Comparison of ENCODE assay signal across 14 mouse cellular contexts in genomic region chr9:41302809-41303493, GRCm38 (mm10).
DNase-seq lines count a peak whose midpoint lies in the region; ATAC-seq lines count a peak whose summit lies in the region.
"Had no signal": no experiment of that assay in that cellular context is flagged by ENCODE, and none has a peak within 500 bp of the region (broad histone marks: within the 10 kb centered on the region; RNA-seq: fewer than 3 reads in every experiment).

No protein-coding gene starts in this region.

- H3K4me2 ChIP-seq in forebrain, embryonic 12.5 days = peak overlapping the region; percentile 29; the same call in 1 of the 2 replicates
- H3K4me2 ChIP-seq: limb, embryonic 12.5 days had no signal

- peak; percentile 83 for ATAC-seq in forebrain, embryonic 12.5 days (ENCODE audit: low FRiP score)

- H3K9ac ChIP-seq in forebrain, embryonic 12.5 days = no peak overlapping the region
- H3K9ac ChIP-seq: limb, embryonic 12.5 days had no signal

- H3K36me3 ChIP-seq in forebrain, embryonic 12.5 days (replicated peaks) = no peaks in the 10 kb centered on the region
- H3K36me3 ChIP-seq: limb, embryonic 12.5 days had no signal

- H3K9me3 ChIP-seq in forebrain, embryonic 12.5 days = no peaks in the 10 kb centered on the region
- H3K9me3 ChIP-seq: limb, embryonic 12.5 days had no signal

- WGBS in forebrain, embryonic 12.5 days = 25% methylated on average over 8 of the region's 8 CpGs

- peaks cover 18% of the 10 kb centered on the region for H3K4me1 ChIP-seq in forebrain, embryonic 12.5 days

- H3K27me3 ChIP-seq in forebrain, embryonic 12.5 days = peaks cover 7% of the 10 kb centered on the region
- H3K27me3 ChIP-seq: limb, embryonic 12.5 days had no signal

- intact Hi-C loops in left cerebral cortex, postnatal 4 days (cut with DNase I) = no loop called here
- intact Hi-C loops in left cerebral cortex, postnatal 10 days (cut with DNase I) = no loop called here

- 0 out of 2 replicates have a peak overlapping the region, but pooled peaks have one; percentile 31 for H3K27ac ChIP-seq in forebrain, embryonic 12.5 days
- H3K27ac ChIP-seq: limb, embryonic 12.5 days; macrophage had no signal

- H3K4me3 ChIP-seq in forebrain, embryonic 12.5 days (replicated peaks) = no peak overlapping the region
- H3K4me3 ChIP-seq: erythroblast, embryonic 14.5 days; limb, embryonic 12.5 days had no signal

- peak; percentile 69 for DNase-seq in left cerebral cortex, postnatal 4 days
- DNase-seq in left cerebral cortex, adult 8-10 months (ENCODE audit: low spot score in 2 of 2) = no peak
- peak; percentile 72 for DNase-seq in mesoderm, embryonic 11.5 days (ENCODE audit: low read depth, low spot score)
- peak; percentile 16 for DNase-seq in retina, postnatal 7 days (ENCODE audit: low read depth, low spot score)
- no peak for DNase-seq in adrenal gland, adult 2 months
- DNase-seq in left cerebral cortex, postnatal 10 days (ENCODE audit: extremely low spot score in 1 of 2, low spot score in 2 of 2) = no peak
- DNase-seq in thymus, postnatal 36 days = no peak
- DNase-seq: adrenal gland, postnatal 25 days; right cerebral cortex, postnatal 14 days; thymus, adult 2 months had no signal

Comparison
In these comparisons a context has a peak if more than half of its experiments do, and no peak if none do; other contexts are left out.
1. DNase-seq: peak in left cerebral cortex, postnatal 4 days (single experiment), mesoderm, embryonic 11.5 days (single experiment) and retina, postnatal 7 days (single experiment); none in left cerebral cortex, adult 8-10 months (0 of 2), adrenal gland, adult 2 months (single experiment), left cerebral cortex, postnatal 10 days (0 of 2) and thymus, postnatal 36 days (0 of 2).